Mouse (Mus musculus) common myeloid progenitor, adult 5-6 weeks (primary cell): ENCODE data around the gene Prr7. TPM values are rescaled to one million over a fixed set of nuclear protein-coding genes. Genes with fewer than 3 reads are reported as not detected.

Experiments used
- ATAC-seq: replicated peaks from 2 replicates; pipeline ENCODE4 v1.8.0; 2016; ENCODE audit warnings: low read depth, mild to moderate bottlenecking, moderate TSS enrichment, inconsistent platforms; ENCODE audit not compliant: poor library complexity, severe bottlenecking
- total RNA-seq: library from RNA; stranded (forward); fragments of 200-1000, 187-1606 nt; gene quantifications from 2 replicates; pipeline ENCODE4 v1.2.3, GENCODE M21; 2017

Prr7 gene
- total RNA-seq, 1 experiment from 2014 or later = 0.27 TPM

GRCm38 (mm10) chr13:55500575-55500974, 36.5 kb downstream of the Prr7 start:
- no peak for ATAC-seq

- no peak for ATAC-seq
Measured at GRCm38 (mm10) chr13:55502405-55502804, 38.3 kb downstream of the Prr7 start.

- no peak for ATAC-seq
Measured at GRCm38 (mm10) chr13:55504390-55504789, 40.3 kb downstream of the Prr7 start.

- ATAC-seq = no peak
Measured at GRCm38 (mm10) chr13:55505810-55506209, 41.7 kb downstream of the Prr7 start.

GRCm38 (mm10) chr13:55506697-55507096, 42.6 kb downstream of the Prr7 start:
- ATAC-seq = no peak

- no peak for ATAC-seq
Measured at GRCm38 (mm10) chr13:55507877-55508276, 43.8 kb downstream of the Prr7 start.

- no peak for ATAC-seq
Measured at GRCm38 (mm10) chr13:55508531-55508930, 44.5 kb downstream of the Prr7 start.

GRCm38 (mm10) chr13:55510332-55510667, 46.2 kb downstream of the Prr7 start:
- peak; percentile 33 for ATAC-seq

GRCm38 (mm10) chr13:55510668-55511491, 46.8 kb downstream of the Prr7 start:
- ATAC-seq = peak; percentile 36

- no peak for ATAC-seq
Measured at GRCm38 (mm10) chr13:55511492-55511861, 47.4 kb downstream of the Prr7 start.

GRCm38 (mm10) chr13:55512379-55513031, 48.4 kb downstream of the Prr7 start:
- no peak for ATAC-seq

GRCm38 (mm10) chr13:55513111-55513748, 49.2 kb downstream of the Prr7 start, which contains the start of gene Pdlim7:
TSS of gene Pdlim7 (minus strand) at chr13:55513676.
- ATAC-seq = peak; percentile 57

GRCm38 (mm10) chr13:55513828-55514227, 49.8 kb downstream of the Prr7 start:
- ATAC-seq = no peak

GRCm38 (mm10) chr13:55516955-55517354, 52.9 kb downstream of the Prr7 start:
- ATAC-seq = peak; percentile 40; the same call in 1 of the 2 replicates

GRCm38 (mm10) chr13:55519606-55520005, 55.5 kb downstream of the Prr7 start:
- ATAC-seq = peak; percentile 51

GRCm38 (mm10) chr13:55522730-55523129, 58.7 kb downstream of the Prr7 start:
- ATAC-seq = no peak

Other genes starting within 250 kb of the Prr7 start
- gene Prelid1, start 143.8 kb upstream of the Prr7 start, total RNA-seq = 83.2 and 93.3 TPM in 2 replicates
- gene Rab24, start 142.3 kb upstream of the Prr7 start, total RNA-seq = 22.3 and 31.5 TPM in 2 replicates
- 6.2 and 9.0 TPM in 2 replicates for gene Mxd3, start 134.4 kb upstream of the Prr7 start, total RNA-seq
- gene Lman2, start 101.5 kb upstream of the Prr7 start, total RNA-seq = 83.6 and 85.1 TPM in 2 replicates
- gene Rgs14, start 94.5 kb upstream of the Prr7 start, total RNA-seq = 4.2 and 8.7 TPM in 2 replicates
- gene Slc34a1, start 66.1 kb upstream of the Prr7 start, total RNA-seq = not detected in 2 replicates
- not detected in 2 replicates for gene Pfn3, start 49.0 kb upstream of the Prr7 start, total RNA-seq
- not detected in 2 replicates for gene F12, start 37.5 kb upstream of the Prr7 start, total RNA-seq
- 68.9 and 84.5 TPM in 2 replicates for gene Grk6, start 19.2 kb upstream of the Prr7 start, total RNA-seq
- 1.1 and 5.3 TPM in 2 replicates for gene Dbn1, start 23.8 kb downstream of the Prr7 start, total RNA-seq
- gene Pdlim7, start 49.4 kb downstream of the Prr7 start, total RNA-seq = 4.6 and 12.2 TPM in 2 replicates
- gene Dok3, start 65.0 kb downstream of the Prr7 start, total RNA-seq = 8.3 and 9.6 TPM in 2 replicates
- gene Ddx41, start 72.4 kb downstream of the Prr7 start, total RNA-seq = 59.8 and 62.8 TPM in 2 replicates
- gene Fam193b, start 106.9 kb downstream of the Prr7 start, total RNA-seq = 18.4 and 28.0 TPM in 2 replicates
- gene Tmed9, start 109.5 kb downstream of the Prr7 start, total RNA-seq = 149 and 150 TPM in 2 replicates
- 13.3 and 14.2 TPM in 2 replicates for gene B4galt7, start 135.6 kb downstream of the Prr7 start, total RNA-seq
- gene Caml, start 158.7 kb downstream of the Prr7 start, total RNA-seq = 62.9 and 63.5 TPM in 2 replicates
- 120 and 155 TPM in 2 replicates for gene Ddx46, start 170.8 kb downstream of the Prr7 start, total RNA-seq
- 46.0 and 50.2 TPM in 2 replicates for gene B230219D22Rik, start 228.9 kb downstream of the Prr7 start, total RNA-seq